Mouse (Mus musculus) macrophage (primary cell): ENCODE results near the gene S100a6. TPM values are rescaled to one million over a fixed set of nuclear protein-coding genes. Genes with fewer than 3 reads are reported as not detected.

Experiments
- H3K27ac ChIP-seq: fragments of 350-480 bp; formaldehyde crosslinking; 2 replicates; pipeline ENCODE4 v1.9.0; 2021
- H3K36me3 ChIP-seq: fragments of 350-480 bp; formaldehyde crosslinking; 2 replicates; pipeline ENCODE4 v1.9.0; 2021; ENCODE audit errors: inconsistent target
- H3K4me3 ChIP-seq: fragments of 350-480 bp; formaldehyde crosslinking; 2 replicates; pipeline ENCODE4 v1.9.0; 2021; ENCODE audit errors: inconsistent target
- H3K79me2 ChIP-seq: fragments of 350-480 bp; formaldehyde crosslinking; 2 replicates; pipeline ENCODE4 v1.9.0; 2021; ENCODE audit errors: inconsistent target
- WGBS: methylation state at CpG from one replicate; pipeline ENCODE4 v1.1.7; 2026; ENCODE audit warnings: inconsistent platforms; ENCODE audit not compliant: missing documents; 5-methylcytosine and 5-hydroxymethylcytosine counted together
- polyA plus RNA-seq: library from polyadenylated mRNA; stranded (reverse); fragments of 250-400 nt; gene quantifications from 3 replicates; pipeline ENCODE4 v1.2.4, GENCODE M21; 2018; ENCODE audit warnings: inconsistent platforms
- total RNA-seq, 78 experiments: library from RNA; depleted of rRNA; stranded (reverse); fragments of 250-400 nt; gene quantifications; 1 replicate in 9 of 78; 2 replicates in 24 of 78; 3 replicates in 43 of 78; 4 replicates in 2 of 78; pipeline ENCODE4 v1.2.4; 2018; ENCODE audit warnings: inconsistent platforms in 56 of 78

The S100a6 gene
- total RNA-seq (2018; cell fraction: chromatin; rRNA removed): 100 to 1,000 TPM in 1 of 26 experiments, 10 to 100 TPM in 7, 1 to 10 TPM in 16, not detected in 2; 2.3 to 191 (median 6.3) TPM
- 100 to 1,000 TPM in 22 of 26 experiments, 10 to 100 TPM in 4; 66.6 to 211 (median 144) TPM for total RNA-seq (2018; cell fraction: cytosol; rRNA removed)
- 100 to 1,000 TPM in 1 of 26 experiments, 10 to 100 TPM in 24, 1 to 10 TPM in 1; 9.8 to 118 (median 30.3) TPM for total RNA-seq (2018; cell fraction: nucleus; rRNA removed)
- polyA plus RNA-seq: 41.2 to 308 TPM (median 103 TPM) in 3 replicates

DNA sequence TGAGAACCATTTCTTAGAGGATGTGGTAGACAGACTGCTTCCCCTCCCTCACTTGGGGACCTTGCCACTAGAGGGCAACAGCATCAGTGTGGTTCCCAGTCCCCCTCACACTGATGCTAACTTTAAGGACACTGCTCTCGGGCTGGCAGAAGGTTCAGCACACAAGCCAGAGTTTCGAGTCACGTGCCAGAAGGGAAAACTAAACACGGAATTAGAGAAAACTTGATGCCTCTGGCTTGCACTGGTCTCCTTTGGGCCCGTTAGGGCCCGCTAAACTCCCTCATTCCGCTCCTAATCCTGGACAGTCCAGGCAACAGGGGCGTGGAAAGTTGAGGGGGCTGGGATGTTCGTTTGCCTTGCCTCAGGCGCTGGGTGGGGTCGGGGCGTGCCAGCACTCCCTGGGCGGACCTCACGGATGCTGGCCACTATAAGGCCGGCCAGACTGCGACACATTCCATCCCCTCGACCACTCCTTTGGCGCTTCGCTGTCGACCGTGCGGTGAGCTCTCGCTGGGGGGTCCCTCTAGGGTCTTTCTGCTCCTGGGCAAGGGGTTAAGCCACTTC lies at the start of gene S100a6:
Gene S100a6 (plus strand): TSS at position 155 of the 564 bp plus-strand sequence.
- WGBS: 6% methylated on average over 23 of the region's 23 CpGs
- no peaks in the 10 kb centered on the region for H3K36me3 ChIP-seq
- peak within 1 kb of the TSS; percentile 79 for H3K27ac ChIP-seq
- peaks cover 39% of the 10 kb centered on the region for H3K79me2 ChIP-seq
- peak within 1 kb of the TSS; percentile 78 for H3K4me3 ChIP-seq

- no peak overlapping the region for H3K4me3 ChIP-seq
- H3K79me2 ChIP-seq: no peaks in the 10 kb centered on the region
- 53% methylated on average over 5 of the region's 5 CpGs for WGBS
- no peak overlapping the region for H3K27ac ChIP-seq
- no peaks in the 10 kb centered on the region for H3K36me3 ChIP-seq
Observed at GRCm38 (mm10) chr3:90574691-90575090, 38.0 kb upstream of the S100a6 start.

DNA sequence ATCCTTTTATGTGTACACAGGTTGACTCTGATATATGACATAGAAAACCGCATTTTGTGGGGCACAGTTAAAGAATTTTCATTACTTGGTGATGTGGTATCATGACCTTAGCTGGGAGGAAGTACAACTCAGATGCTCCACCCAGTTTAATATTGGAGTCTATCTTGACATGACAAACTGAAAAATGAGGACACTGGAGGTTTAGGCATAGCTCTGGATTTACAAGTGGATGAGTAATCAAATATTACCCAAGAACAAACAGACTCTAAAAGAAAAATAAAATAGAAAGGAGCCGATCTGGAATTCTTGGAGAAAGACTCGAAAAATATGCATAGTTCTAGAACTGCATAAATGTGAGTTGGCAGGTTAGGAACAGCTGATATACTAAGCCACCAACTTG lies 37.4 kb upstream of the S100a6 start:
- Histone ChIP-seq H3K4me3 (no peak overlapping the region), H3K27ac (no peak overlapping the region), H3K79me2 (no peaks in the 10 kb centered on the region), H3K36me3 (no peaks in the 10 kb centered on the region)
- WGBS: 87% methylated on average over 3 of the region's 3 CpGs

DNA sequence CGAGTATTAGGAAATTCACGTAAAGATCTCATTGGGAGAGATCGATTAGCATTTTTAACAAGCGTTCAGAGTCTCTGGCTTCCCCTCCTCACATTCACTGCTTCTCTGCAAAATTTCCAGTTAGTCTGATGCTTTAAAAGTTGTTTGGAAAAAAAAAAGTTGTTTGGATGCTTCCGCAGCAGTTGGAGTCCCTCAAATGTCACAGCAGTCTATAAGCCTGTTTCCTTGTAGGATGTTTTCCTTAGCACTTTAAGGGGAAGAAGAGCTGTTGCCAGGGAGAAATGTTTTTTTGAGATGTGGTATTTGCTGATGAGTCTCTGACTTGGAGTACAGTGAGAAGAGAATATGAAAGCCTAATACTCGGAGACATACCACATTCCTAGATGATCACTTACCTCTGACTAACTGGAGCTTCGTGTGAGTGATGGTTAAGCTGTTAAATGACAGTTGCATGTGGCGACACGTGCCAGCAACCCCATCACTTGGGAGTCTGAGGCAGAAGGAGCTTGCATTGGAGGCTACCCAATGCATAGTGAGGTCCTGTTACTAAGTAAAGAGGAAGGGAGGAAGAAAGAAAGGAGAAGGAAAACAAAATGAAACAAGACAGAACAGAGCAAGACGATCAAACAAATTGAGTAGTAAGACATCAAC lies 36.2 kb upstream of the S100a6 start:
- Histone ChIP-seq H3K4me3 (no peak overlapping the region), H3K27ac (no peak overlapping the region), H3K79me2 (no peaks in the 10 kb centered on the region), H3K36me3 (no peaks in the 10 kb centered on the region)
- WGBS: 88% methylated on average over 9 of the region's 10 CpGs

DNA sequence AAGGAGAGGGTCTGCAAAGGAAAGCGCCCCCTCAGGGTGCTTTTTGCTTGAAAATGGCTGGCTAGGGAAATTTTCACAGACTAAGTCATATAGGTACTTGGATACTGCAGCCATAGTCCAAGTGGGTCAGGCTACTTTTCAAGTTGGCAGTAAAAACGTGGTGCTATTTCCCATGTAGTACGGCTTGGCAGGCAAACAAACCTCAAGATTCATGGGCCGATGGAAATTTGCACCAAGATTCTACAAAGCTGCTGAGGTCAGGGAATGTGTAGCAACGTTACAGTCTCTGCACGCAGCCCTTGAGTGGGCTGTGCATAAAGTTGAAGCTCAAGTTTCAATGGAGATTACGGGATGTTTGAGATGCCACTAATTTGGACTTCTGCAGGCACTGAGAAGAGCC lies 33.2 kb upstream of the S100a6 start:
- no peak overlapping the region for H3K4me3 ChIP-seq
- no peak overlapping the region for H3K27ac ChIP-seq
- no peaks in the 10 kb centered on the region for H3K36me3 ChIP-seq
- 92% methylated on average over 7 of the region's 7 CpGs for WGBS
- H3K79me2 ChIP-seq: no peaks in the 10 kb centered on the region

DNA sequence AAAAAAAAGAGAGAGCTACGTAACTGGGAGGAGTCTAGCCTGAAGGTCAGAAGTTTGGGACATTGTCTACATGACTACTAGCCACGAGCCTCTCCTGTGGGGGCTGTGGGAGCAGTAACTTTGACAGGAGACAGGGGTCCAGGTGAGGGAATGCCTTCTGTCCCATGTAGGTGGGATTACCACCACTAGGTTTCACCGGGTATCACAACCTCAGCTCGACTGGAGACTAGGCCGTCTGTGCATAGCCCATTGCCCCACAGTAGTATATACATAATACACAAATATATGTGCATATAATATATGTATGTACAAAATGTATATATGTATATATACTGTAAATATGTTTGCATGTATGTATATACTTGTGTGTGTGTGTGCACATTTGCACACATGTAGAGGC lies 31.5 kb upstream of the S100a6 start:
- Histone ChIP-seq H3K36me3 (no peaks in the 10 kb centered on the region), H3K4me3 (no peak overlapping the region), H3K79me2 (no peaks in the 10 kb centered on the region), H3K27ac (no peak overlapping the region)
- WGBS: 92% methylated on average over 5 of the region's 5 CpGs

- 94% methylated on average over 1 of the region's 1 CpGs for WGBS
- no peaks in the 10 kb centered on the region for H3K79me2 ChIP-seq
- H3K36me3 ChIP-seq: no peaks in the 10 kb centered on the region
- no peak overlapping the region for H3K27ac ChIP-seq
- H3K4me3 ChIP-seq: no peak overlapping the region
Observed at GRCm38 (mm10) chr3:90582156-90582555, 30.5 kb upstream of the S100a6 start.

- Histone ChIP-seq H3K27ac (no peak overlapping the region), H3K4me3 (no peak overlapping the region), H3K79me2 (no peaks in the 10 kb centered on the region), H3K36me3 (no peaks in the 10 kb centered on the region)
- WGBS: 96% methylated on average over 4 of the region's 4 CpGs
Observed at GRCm38 (mm10) chr3:90582556-90582955, 30.1 kb upstream of the S100a6 start.

DNA sequence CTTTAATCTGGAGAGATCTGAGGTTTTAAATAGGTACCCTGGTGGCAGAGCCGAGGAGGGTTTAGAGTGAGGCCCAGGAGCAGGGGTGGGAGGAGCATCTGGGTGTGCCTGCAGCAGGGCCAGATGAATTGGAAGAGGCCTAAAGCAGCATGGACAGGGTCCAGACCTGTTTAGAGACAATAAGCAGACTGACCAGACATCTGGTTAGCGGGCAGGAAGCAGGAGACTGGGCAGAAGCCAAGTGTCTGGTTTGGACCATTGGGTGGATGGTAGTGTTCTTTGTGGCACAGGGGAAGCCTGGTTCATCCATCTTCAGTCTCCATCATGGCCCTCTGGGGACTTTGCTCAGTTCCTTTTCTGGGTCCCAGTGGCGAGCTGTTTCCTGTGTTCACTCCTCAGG lies 28.8 kb upstream of the S100a6 start:
- Histone ChIP-seq H3K4me3 (no peak overlapping the region), H3K27ac (no peak overlapping the region), H3K79me2 (no peaks in the 10 kb centered on the region), H3K36me3 (no peaks in the 10 kb centered on the region)
- WGBS: 61% methylated on average over 3 of the region's 3 CpGs

DNA sequence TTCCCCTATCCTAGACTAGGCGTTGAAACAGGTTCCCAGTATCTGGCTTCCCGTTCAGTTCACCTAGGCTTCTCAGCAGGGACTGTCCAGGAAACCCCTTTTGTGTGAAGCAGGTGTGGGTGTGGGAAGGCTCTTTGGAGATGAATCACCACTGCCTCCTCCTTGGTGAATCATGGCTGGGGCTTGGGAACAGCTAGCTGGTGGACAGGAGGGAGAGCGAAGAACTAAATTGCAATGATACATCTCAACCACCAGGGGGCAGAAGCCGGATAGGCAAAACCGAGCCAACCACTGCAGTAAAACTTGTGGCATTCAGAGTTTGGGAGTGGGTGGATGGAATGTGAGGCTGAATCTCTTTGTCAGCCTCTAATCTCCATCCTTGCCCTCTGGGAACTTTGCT lies 27.1 kb upstream of the S100a6 start:
- Histone ChIP-seq H3K79me2 (no peaks in the 10 kb centered on the region), H3K36me3 (no peaks in the 10 kb centered on the region), H3K27ac (no peak overlapping the region), H3K4me3 (no peak overlapping the region)
- WGBS: 19% methylated on average over 5 of the region's 5 CpGs

DNA sequence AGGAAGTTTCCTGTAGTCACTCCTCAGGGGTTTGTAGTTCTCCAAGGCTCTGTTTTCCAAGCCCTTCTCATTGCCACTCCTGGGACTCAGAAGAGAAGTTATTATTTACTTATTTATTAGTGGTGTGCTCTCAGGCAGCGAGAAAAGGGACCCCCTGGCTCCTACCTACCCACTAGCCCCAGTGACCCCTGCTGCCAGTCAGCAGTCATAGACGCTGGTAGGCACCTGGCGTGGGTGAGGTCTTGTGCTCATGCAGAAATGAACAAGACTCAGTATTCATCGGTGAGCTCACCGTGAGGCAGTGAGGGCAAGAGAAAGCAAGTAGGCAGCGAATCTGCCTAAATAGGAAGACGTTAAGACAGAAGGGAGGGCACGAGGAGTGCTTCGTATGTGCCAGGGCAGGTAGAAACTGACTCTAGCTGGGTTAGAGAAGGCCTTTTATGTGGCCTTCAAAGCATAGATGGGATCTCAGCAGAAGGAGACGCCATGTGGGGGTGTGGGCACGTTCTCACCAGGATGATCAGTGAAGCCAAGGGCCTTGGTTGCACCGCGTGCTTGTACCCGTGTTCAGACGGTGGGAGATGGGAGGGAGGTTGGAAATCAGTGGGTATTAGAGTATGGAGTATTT lies 26.6 kb upstream of the S100a6 start:
- H3K4me3 ChIP-seq: no peak overlapping the region
- no peaks in the 10 kb centered on the region for H3K79me2 ChIP-seq
- whole genome bisulfite sequencing: 71% methylated on average over 15 of the region's 15 CpGs
- H3K36me3 ChIP-seq: no peaks in the 10 kb centered on the region
- peak overlapping the region; percentile 93 for H3K27ac ChIP-seq

DNA sequence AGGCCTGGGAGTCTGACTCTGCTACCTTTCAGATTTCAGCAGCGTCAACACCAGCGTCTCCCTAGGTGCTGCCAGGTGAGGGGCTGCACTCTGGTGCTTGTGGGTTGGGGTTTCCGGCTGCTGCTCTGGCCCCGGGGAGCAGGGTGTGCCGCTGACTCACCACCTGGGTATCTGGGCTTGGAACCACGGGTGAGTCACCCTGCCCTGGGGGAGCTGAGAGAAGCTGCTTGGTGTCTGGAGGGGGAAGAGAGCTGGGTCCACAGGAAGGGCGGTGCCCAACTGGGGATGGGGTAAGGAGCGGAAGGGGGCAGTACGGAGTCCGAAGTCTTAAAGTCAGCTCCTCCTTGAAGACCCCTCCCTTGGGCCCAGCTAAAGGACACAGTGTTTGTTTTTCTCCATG lies 25.8 kb upstream of the S100a6 start:
- H3K79me2 ChIP-seq: no peaks in the 10 kb centered on the region
- peak overlapping the region; percentile 93 for H3K27ac ChIP-seq
- H3K36me3 ChIP-seq: no peaks in the 10 kb centered on the region
- 7% methylated on average over 10 of the region's 10 CpGs for WGBS
- peak overlapping the region; percentile 3; the same call in 1 of the 2 replicates for H3K4me3 ChIP-seq

GRCm38 (mm10) chr3:90587361-90588101 lies 25.2 kb upstream of the S100a6 start:
- Histone ChIP-seq H3K27ac (peak overlapping the region; percentile 93), H3K36me3 (no peaks in the 10 kb centered on the region), H3K79me2 (no peaks in the 10 kb centered on the region), H3K4me3 (peak overlapping the region; percentile 3; the same call in 1 of the 2 replicates)
- WGBS: 51% methylated on average over 14 of the region's 14 CpGs

- Histone ChIP-seq H3K79me2 (no peaks in the 10 kb centered on the region), H3K27ac (peak overlapping the region; percentile 93), H3K36me3 (no peaks in the 10 kb centered on the region), H3K4me3 (no peak overlapping the region)
- 32% methylated on average over 6 of the region's 6 CpGs for WGBS
Observed at GRCm38 (mm10) chr3:90589390-90589789, 23.3 kb upstream of the S100a6 start.
